Mouse (Mus musculus) liver, adult 2 months (tissue): Measurements from ENCODE around the gene Ncstn.

ENCODE experiments used
- CTCF ChIP-seq: fragments of 200-500 bp; IDR thresholded peaks from 2 replicates; pipeline ENCODE4 v1.5.1; 2011; ENCODE audit warnings: low read depth, low read length, control low read depth
- POLR2A ChIP-seq: fragments of 200-500 bp; IDR thresholded peaks from 2 replicates; pipeline ENCODE4 v1.6.1; 2011; ENCODE audit warnings: low read length, control low read depth; ENCODE audit not compliant: insufficient read depth; ENCODE audit errors: extremely low read depth

DNA sequence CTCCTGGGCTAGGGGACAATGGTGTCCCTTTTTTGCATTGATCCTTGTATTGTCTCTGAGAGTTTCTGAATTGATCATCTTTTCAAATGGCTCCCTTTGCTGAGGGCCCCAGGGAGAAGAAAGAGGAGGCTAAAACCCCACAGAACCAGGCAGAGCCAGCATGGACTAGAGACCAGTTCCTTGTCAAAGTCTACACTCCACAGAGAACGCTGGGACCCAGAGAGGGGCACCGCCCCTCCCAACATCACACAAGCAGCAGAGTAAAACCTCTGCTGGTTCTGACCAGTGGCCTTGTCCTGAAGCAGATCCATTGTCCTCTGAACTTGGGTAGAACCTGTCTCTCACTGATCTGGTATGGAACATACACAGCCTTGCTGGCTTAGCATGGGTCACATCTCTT is 20.5 kb downstream of the Ncstn start:
- TF ChIP-seq POLR2A (no peak), CTCF (no peak)
